Mouse (Mus musculus) hindbrain, embryonic 13.5 days (tissue): ENCODE measurements around the gene Exoc3l. TPM values are rescaled to one million over a fixed set of nuclear protein-coding genes. Genes with fewer than 3 reads are reported as not detected.

Experiments
- ATAC-seq: fragments of 200-750 bp; cut with Nextera tagmentation; 2 replicates; pipeline ENCODE4 v1.8.0; 2017; ENCODE audit warnings: moderate TSS enrichment; ENCODE audit not compliant: low FRiP score
- H3K27ac ChIP-seq: fragments of 300-500 bp; sonication (generic); 2 replicates; pipeline ENCODE4 v1.5.1; 2015; ENCODE audit warnings: inconsistent platforms, mild to moderate bottlenecking, moderate library complexity
- H3K27me3 ChIP-seq: fragments of 300-500 bp; sonication (generic); 2 replicates; pipeline ENCODE4 v1.6.1; 2015; ENCODE audit warnings: mild to moderate bottlenecking, inconsistent platforms
- H3K36me3 ChIP-seq: fragments of 300-500 bp; sonication (generic); 2 replicates; pipeline ENCODE4 v1.6.1; 2015; ENCODE audit warnings: mild to moderate bottlenecking, inconsistent platforms
- H3K4me1 ChIP-seq: fragments of 300-500 bp; sonication (generic); replicated peaks from 2 replicates; pipeline ENCODE4 v1.6.1; 2015; ENCODE audit warnings: inconsistent platforms
- H3K4me2 ChIP-seq: fragments of 300-500 bp; sonication (generic); 2 replicates; pipeline ENCODE4 v1.6.1; 2015; ENCODE audit warnings: inconsistent platforms, mild to moderate bottlenecking, moderate library complexity
- H3K4me3 ChIP-seq: fragments of 300-500 bp; sonication (generic); 2 replicates; pipeline ENCODE4 v1.5.1; 2015; ENCODE audit warnings: mild to moderate bottlenecking, inconsistent platforms
- H3K9ac ChIP-seq: fragments of 300-500 bp; sonication (generic); 2 replicates; pipeline ENCODE4 v1.6.1; 2015; ENCODE audit warnings: mild to moderate bottlenecking, inconsistent platforms
- H3K9me3 ChIP-seq: fragments of 300-500 bp; sonication (generic); 2 replicates; pipeline ENCODE4 v1.6.1; 2016; ENCODE audit warnings: inconsistent platforms
- WGBS: fragments of 180-500 bp; shearing (Covaris S2); methylation state at CpG from one replicate; pipeline ENCODE4 v1.1.7; 2015; 5-methylcytosine and 5-hydroxymethylcytosine counted together
- polyA plus RNA-seq: library from polyadenylated mRNA; unstranded; fragments of >200 nt; fragmentation: Nextera tagmentation; extraction: Ambion mirVana; gene quantifications from 2 replicates; pipeline ENCODE4 v1.2.1, GENCODE M21; 2015

Exoc3l gene
- polyA plus RNA-seq, 1 experiment from 2014 or later = 14.6 TPM

DNA sequence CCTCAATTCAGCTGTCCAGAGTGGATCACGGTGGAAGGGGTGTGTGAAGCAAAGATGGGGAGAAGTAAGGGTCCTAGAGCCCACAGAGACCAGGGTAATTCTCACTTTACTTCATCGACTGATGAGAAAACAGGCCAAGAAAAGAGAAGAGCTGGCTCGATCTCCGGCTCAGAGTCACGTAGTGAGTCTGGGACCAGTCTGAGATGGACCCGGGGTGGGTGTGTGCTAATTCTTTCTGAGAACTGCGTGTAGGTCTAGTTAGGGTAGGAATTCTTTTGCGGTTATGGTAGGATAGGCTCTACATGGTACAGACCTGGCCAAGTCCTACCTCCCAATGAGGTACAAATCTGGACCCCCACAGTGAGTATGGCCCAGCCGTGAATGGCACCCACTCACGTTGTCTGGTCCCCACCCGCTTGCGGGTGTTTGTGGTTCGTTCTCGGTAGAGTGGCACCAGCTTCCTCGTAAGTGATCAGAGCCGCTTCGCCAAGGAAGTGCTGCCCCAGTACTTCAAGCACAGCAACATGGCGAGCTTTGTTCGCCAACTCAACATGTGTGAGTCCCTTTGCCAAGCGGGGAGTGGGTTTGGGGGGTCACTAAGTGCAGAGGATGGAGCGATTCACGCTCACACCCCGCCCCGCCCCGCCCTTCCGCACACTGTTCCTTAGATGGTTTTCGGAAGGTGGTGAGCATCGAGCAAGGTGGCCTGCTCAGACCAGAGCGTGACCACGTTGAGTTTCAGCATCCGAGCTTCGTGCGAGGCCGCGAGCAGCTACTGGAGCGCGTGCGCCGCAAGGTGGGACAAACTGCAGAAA is 25.6 kb downstream of the Exoc3l start:
- no peaks in the 10 kb centered on the region for H3K36me3 ChIP-seq
- no peak overlapping the region for H3K27ac ChIP-seq
- peaks cover 5% of the 10 kb centered on the region; the same call in 1 of the 2 replicates for H3K9me3 ChIP-seq
- peak overlapping the region; percentile 65 for H3K9ac ChIP-seq
- no peak for ATAC-seq
- peaks cover 36% of the 10 kb centered on the region for H3K4me1 ChIP-seq
- WGBS = 3% methylated on average over 39 of the region's 39 CpGs
- H3K4me3 ChIP-seq = peak overlapping the region; percentile 51
- peaks cover 99% of the 10 kb centered on the region for H3K27me3 ChIP-seq
- H3K4me2 ChIP-seq = peak overlapping the region; percentile 72

GRCm38 (mm10) chr8:105269461-105269947 is 26.4 kb downstream of the Exoc3l start, which contains the start of gene Hsf4:
TSS of gene Hsf4 (plus strand) at chr8:105269801.
- no peak for ATAC-seq
- WGBS = under 1% methylated on average over 42 of the region's 42 CpGs

DNA sequence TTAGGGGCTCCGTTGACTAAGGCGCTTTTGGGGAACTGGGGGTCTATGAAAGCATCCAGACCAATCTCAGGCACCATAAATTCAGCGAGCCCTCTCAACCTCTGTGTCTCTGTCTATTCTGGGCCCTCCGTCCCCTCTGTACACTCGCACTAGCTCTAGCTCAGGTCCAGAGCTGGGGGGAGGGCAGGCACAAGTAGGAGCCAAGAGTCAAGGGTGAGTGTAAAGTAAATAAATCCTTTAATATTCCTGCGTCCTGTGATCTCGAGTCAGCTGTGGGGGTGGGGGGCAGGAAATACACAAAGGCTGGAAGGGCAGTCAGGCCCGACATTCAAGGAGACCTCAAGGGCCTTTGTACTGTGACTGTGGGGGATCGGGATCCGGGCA is 26.8 kb downstream of the Exoc3l start:
- Histone ChIP-seq H3K4me1 (peaks cover 44% of the 10 kb centered on the region), H3K27ac (no peak overlapping the region; the same call in none of the 2 replicates)

More at GRCm38 (mm10) chr8:105269461-105269947, 26.4 kb downstream of the Exoc3l start, which contains the start of gene Hsf4:
- H3K4me3 ChIP-seq = peak within 1 kb of the TSS; percentile 51
- H3K9ac ChIP-seq = peak within 1 kb of the TSS; percentile 65
- H3K36me3 ChIP-seq = no peaks in the 10 kb centered on the region
- H3K9me3 ChIP-seq = peaks cover 5% of the 10 kb centered on the region; the same call in 1 of the 2 replicates
- peak within 1 kb of the TSS; percentile 72 for H3K4me2 ChIP-seq
- peak within 1 kb of the TSS; percentile 64 for H3K27ac ChIP-seq
- H3K27me3 ChIP-seq = peaks cover 99% of the 10 kb centered on the region
- peaks cover 41% of the 10 kb centered on the region for H3K4me1 ChIP-seq

GRCm38 (mm10) chr8:105268342-105269074 is 27.4 kb downstream of the Exoc3l start:
- peaks cover 99% of the 10 kb centered on the region for H3K27me3 ChIP-seq
- peaks cover 5% of the 10 kb centered on the region; the same call in 1 of the 2 replicates for H3K9me3 ChIP-seq
- peak overlapping the region; percentile 64 for H3K27ac ChIP-seq
- H3K4me1 ChIP-seq = peaks cover 46% of the 10 kb centered on the region
- peak overlapping the region; percentile 72 for H3K4me2 ChIP-seq
- peak overlapping the region; percentile 51 for H3K4me3 ChIP-seq
- ATAC-seq = peak; percentile 88
- peak overlapping the region; percentile 65 for H3K9ac ChIP-seq
- no peaks in the 10 kb centered on the region for H3K36me3 ChIP-seq
- under 1% methylated on average over 65 of the region's 65 CpGs for WGBS

More for the DNA sequence above, 26.8 kb downstream of the Exoc3l start:
- H3K36me3 ChIP-seq = no peaks in the 10 kb centered on the region
- WGBS = 1% methylated on average over 10 of the region's 10 CpGs
- ATAC-seq = peak; percentile 47
- peak overlapping the region; percentile 65 for H3K9ac ChIP-seq
- peak overlapping the region; percentile 72 for H3K4me2 ChIP-seq
- peaks cover 5% of the 10 kb centered on the region; the same call in 1 of the 2 replicates for H3K9me3 ChIP-seq
- peak overlapping the region; percentile 51 for H3K4me3 ChIP-seq
- peaks cover 99% of the 10 kb centered on the region for H3K27me3 ChIP-seq

DNA sequence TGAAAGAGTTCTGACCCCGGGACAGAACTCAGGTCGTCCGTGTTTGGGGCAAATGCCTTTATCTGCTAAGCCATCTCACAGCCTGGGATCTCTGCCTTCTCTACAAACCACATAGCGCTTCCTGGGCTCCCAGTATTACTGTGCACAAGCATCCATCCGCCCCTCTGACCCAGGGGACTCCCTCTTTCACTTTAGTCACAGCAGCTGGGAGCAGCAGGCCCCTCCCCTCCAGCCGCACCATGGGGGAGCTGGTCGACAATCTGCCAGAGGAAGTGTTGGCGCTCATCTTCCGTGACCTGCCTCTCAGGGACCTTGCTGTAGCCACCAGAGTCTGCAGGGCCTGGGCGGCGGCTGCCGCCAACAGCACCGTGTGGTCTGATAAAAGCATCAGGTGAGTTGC is 29.1 kb downstream of the Exoc3l start:
- Histone ChIP-seq H3K4me2 (no peak overlapping the region), H3K9ac (no peak overlapping the region), H3K27me3 (peaks cover 96% of the 10 kb centered on the region), H3K4me3 (no peak overlapping the region), H3K36me3 (no peaks in the 10 kb centered on the region), H3K4me1 (peaks cover 46% of the 10 kb centered on the region), H3K9me3 (peaks cover 5% of the 10 kb centered on the region; the same call in 1 of the 2 replicates), H3K27ac (no peak overlapping the region)
- ATAC-seq = no peak
- WGBS = 10% methylated on average over 13 of the region's 13 CpGs

DNA sequence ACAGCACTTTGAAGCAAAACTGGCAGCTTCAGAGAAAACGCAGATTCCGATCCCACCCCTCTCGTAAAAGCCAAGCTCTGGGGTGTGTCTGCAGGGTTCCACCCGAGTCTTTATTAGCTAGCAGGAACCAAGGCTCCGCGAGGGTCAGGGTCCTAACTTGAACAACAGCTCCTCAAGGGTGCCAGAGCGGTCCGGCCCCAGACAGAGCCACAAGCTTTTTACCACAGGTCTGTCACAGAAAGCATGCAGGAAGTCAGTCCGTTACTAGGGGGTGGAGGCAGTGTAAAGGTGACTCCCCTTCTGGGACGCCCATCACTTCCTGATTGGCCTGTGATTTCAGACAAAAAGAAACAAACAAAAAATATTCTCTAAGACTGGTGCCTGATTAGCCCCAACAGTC is 30.8 kb downstream of the Exoc3l start:
- ATAC-seq = no peak
- Histone ChIP-seq H3K4me2 (peak overlapping the region; percentile 76), H3K9ac (no peak overlapping the region; the same call in 1 of the 2 replicates), H3K36me3 (no peaks in the 10 kb centered on the region), H3K27me3 (peaks cover 96% of the 10 kb centered on the region), H3K4me3 (peak overlapping the region; percentile 55), H3K9me3 (peaks cover 5% of the 10 kb centered on the region; the same call in 1 of the 2 replicates), H3K4me1 (peaks cover 37% of the 10 kb centered on the region), H3K27ac (no peak overlapping the region)
- 11% methylated on average over 10 of the region's 10 CpGs for WGBS

DNA sequence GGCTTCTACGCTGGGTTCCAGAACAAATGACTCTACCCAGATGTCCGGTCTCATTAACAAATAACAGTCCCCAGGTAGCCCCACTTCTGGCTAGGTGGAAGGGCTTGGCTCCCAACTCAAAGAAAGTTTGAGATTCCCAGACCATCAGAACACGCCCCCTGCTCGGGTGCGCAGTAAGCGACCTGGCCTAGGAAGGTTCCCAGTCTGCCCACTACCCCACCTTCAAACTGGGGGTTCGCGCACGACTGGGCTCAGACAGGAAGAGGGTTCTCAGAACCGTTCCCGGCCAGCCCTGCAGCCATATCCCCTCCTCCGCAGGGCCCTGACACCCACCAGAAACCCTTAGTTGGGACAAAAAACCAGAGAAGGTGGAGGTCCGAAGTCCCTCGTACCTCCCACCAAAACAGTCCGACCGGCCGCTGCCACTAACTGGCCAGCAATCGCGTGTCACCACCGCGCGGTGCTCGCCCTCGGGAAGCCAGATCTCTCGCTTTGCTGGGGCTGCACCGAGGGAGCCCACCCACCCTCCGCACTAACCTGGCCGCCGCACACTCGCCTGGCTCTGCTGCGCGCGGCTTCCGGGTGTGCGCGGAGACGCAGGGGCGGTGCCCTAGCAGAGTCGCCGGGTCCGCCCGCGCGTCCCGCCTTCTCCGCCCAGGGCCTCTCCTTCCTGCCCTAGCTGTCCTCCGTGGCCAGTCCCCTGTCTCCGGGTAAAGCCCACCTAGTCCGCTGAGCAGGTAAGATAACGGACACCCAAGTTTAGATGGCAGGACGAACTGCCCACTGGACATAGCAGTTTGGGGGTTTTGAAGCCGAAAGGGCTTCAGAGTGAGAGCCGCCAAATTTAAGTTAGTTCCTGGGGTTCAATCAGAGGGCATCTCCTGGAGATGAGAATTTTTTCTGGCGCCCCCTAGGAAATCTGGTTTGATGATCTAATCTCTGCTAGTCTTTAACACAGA is 31.6 kb downstream of the Exoc3l start, which contains the start of the genes Tradd and Fbxl8:
Tradd (minus strand) TSS at position 586 of the 959 bp plus-strand sequence.
Fbxl8 (plus strand) TSS at position 625 of the 959 bp plus-strand sequence.
- peak within 1 kb of the TSS; percentile 76 for H3K4me2 ChIP-seq
- H3K27me3 ChIP-seq = peaks cover 96% of the 10 kb centered on the region
- peaks cover 5% of the 10 kb centered on the region; the same call in 1 of the 2 replicates for H3K9me3 ChIP-seq
- H3K4me3 ChIP-seq = peak within 1 kb of the TSS; percentile 55
- H3K36me3 ChIP-seq = no peaks in the 10 kb centered on the region
- H3K27ac ChIP-seq = no peak within 1 kb of the TSS
- no peak for ATAC-seq
- 2% methylated on average over 54 of the region's 54 CpGs for WGBS
- H3K4me1 ChIP-seq = peaks cover 37% of the 10 kb centered on the region
- H3K9ac ChIP-seq = peak within 1 kb of the TSS; percentile 76

- H3K27ac ChIP-seq = no peak overlapping the region
- H3K36me3 ChIP-seq = no peaks in the 10 kb centered on the region
- H3K4me1 ChIP-seq = peaks cover 37% of the 10 kb centered on the region
- H3K4me2 ChIP-seq = no peak overlapping the region
- H3K4me3 ChIP-seq = peak overlapping the region; percentile 55; the same call in 1 of the 2 replicates
- WGBS = 40% methylated on average over 16 of the region's 16 CpGs
- H3K27me3 ChIP-seq = peaks cover 96% of the 10 kb centered on the region
- H3K9ac ChIP-seq = no peak overlapping the region
- peaks cover 5% of the 10 kb centered on the region; the same call in 1 of the 2 replicates for H3K9me3 ChIP-seq
- ATAC-seq = no peak
Observed at GRCm38 (mm10) chr8:105263244-105263912, 32.5 kb downstream of the Exoc3l start.

DNA sequence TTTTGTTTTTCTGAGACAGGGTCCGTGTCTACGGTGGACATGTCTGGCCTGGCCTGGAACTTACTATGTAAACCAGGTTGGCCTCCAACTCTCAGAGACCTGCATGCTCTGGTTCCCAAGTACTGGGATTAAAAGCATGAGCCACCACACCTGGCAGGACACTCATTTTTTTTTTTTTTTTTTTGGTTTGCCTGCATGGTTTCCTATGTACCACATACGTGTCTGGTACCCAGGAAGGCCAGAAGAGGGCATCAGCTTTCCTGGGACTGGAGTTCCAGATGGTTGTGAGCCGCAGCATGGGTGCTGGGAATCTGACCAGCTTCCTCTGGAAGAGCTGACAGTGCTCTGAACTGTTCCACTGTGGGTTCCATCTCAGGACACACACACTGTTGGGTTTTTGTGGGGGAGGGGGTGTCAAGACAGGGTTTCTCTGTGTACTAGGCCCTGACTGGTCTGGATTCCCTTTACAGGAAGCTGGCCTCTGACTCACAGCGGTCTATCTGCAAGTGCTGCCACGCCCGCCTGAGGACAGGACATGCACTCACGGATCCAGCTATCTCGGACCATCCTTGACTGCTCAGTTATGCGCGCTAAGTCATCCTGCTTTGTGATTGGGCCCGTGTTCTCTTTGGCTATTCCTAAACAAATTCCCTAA is 34.4 kb downstream of the Exoc3l start:
- 81% methylated on average over 12 of the region's 12 CpGs for WGBS
- H3K27ac ChIP-seq = no peak overlapping the region
- H3K9ac ChIP-seq = no peak overlapping the region
- no peaks in the 10 kb centered on the region for H3K36me3 ChIP-seq
- H3K27me3 ChIP-seq = peaks cover 94% of the 10 kb centered on the region
- H3K4me2 ChIP-seq = no peak overlapping the region
- no peak for ATAC-seq
- peaks cover 28% of the 10 kb centered on the region for H3K4me1 ChIP-seq
- H3K4me3 ChIP-seq = no peak overlapping the region
- peaks cover 4% of the 10 kb centered on the region; the same call in 1 of the 2 replicates for H3K9me3 ChIP-seq

DNA sequence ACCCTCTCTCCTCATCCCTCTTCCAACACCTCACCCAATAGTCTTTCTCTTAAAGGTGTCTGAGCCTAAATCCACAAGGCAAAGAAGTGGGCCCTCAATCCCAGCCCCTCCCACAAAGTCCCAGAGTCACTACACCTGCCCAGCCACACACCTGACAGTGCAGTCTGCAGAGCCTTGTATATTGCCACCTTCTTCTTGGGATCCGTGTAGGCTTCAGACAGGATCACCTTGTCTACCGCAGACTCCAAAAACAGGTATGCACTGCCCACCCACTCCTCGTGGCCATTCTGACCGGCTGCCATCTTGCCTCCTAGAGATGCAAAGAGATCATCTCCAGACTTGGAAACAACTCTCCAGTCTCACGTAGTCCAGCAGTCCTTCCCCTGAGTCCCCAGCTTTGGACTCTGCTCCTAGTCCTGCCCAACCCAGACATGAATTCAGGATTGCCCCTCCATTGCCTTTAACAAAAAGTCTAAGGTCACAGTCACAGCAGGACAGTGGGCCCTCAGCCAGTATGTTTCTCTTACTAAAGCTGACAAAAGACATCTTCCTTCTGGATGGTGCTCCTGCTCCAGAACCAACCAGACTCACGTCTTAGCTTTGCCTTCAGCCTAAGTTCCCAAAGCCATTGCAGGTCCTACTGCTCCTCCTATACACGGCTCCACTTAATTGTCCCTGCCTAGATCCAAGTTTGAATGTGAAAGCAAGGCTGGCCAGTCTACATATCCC is 35.4 kb downstream of the Exoc3l start:
- Histone ChIP-seq H3K27ac (no peak overlapping the region), H3K9me3 (no peaks in the 10 kb centered on the region), H3K9ac (no peak overlapping the region), H3K4me3 (no peak overlapping the region), H3K27me3 (peaks cover 94% of the 10 kb centered on the region), H3K4me2 (no peak overlapping the region), H3K4me1 (peaks cover 28% of the 10 kb centered on the region), H3K36me3 (no peaks in the 10 kb centered on the region)
- WGBS = 56% methylated on average over 7 of the region's 7 CpGs
- ATAC-seq = no peak
